Mouse (Mus musculus) limb, embryonic 11.5 days (tissue): Measurements from ENCODE around the gene Clec18a. TPM values are rescaled to one million over a fixed set of nuclear protein-coding genes. Genes with fewer than 3 reads are reported as not detected.

ENCODE experiments used
- ATAC-seq: fragments of 200-750 bp; cut with Nextera tagmentation; 2 replicates; pipeline ENCODE4 v1.8.0; 2017; ENCODE audit warnings: low read depth; ENCODE audit not compliant: insufficient number of reproducible peaks, low FRiP score, low TSS enrichment
- DNase-seq: peaks from one replicate; pipeline ENCODE4 v3.0.0-alpha.2; 2015; ENCODE audit warnings: low spot score
- H3K27ac ChIP-seq: fragments of 300-500 bp; sonication (generic); replicated peaks from 2 replicates; pipeline ENCODE4 v1.5.1; 2014; ENCODE audit warnings: low read depth, mild to moderate bottlenecking, low read length
- H3K27me3 ChIP-seq: fragments of 300-500 bp; sonication (generic); 2 replicates; pipeline ENCODE4 v1.6.1; 2014; ENCODE audit warnings: mild to moderate bottlenecking, low read length, mixed read lengths; ENCODE audit not compliant: control insufficient read depth, insufficient read depth
- H3K36me3 ChIP-seq: fragments of 300-500 bp; sonication (generic); 2 replicates; pipeline ENCODE4 v1.6.1; 2014; ENCODE audit warnings: mild to moderate bottlenecking, low read length, moderate library complexity, mixed read lengths; ENCODE audit not compliant: control insufficient read depth, insufficient read depth
- H3K4me1 ChIP-seq: fragments of 300-500 bp; sonication (generic); 2 replicates; pipeline ENCODE4 v1.6.1; 2014; ENCODE audit warnings: low read length, mixed read lengths; ENCODE audit not compliant: control insufficient read depth, insufficient read depth
- H3K4me2 ChIP-seq: fragments of 300-500 bp; sonication (generic); 2 replicates; pipeline ENCODE4 v1.6.1; 2014; ENCODE audit warnings: low read depth, mild to moderate bottlenecking, moderate library complexity; ENCODE audit not compliant: severe bottlenecking
- H3K4me3 ChIP-seq: fragments of 300-500 bp; sonication (generic); 2 replicates; pipeline ENCODE4 v1.5.1; 2014; ENCODE audit warnings: low read depth, low read length
- H3K9ac ChIP-seq: fragments of 300-500 bp; sonication (generic); 2 replicates; pipeline ENCODE4 v1.6.1; 2014; ENCODE audit warnings: mild to moderate bottlenecking, low read length
- H3K9me3 ChIP-seq: fragments of 300-500 bp; sonication (generic); 2 replicates; pipeline ENCODE4 v1.6.1; 2016; ENCODE audit warnings: low read length; ENCODE audit not compliant: control insufficient read depth
- WGBS: fragments of 180-500 bp; shearing (Covaris S2); extraction: QIAGEN DNeasy Blood & Tissue Kit; methylation state at CpG from one replicate; pipeline ENCODE4 v1.1.7; 2014; 5-methylcytosine and 5-hydroxymethylcytosine counted together
- polyA plus RNA-seq: library from polyadenylated mRNA; unstranded; fragments of >200 nt; fragmentation: Nextera tagmentation; extraction: Ambion mirVana; gene quantifications from 2 replicates; pipeline ENCODE4 v1.2.1, GENCODE M21; 2014

The Clec18a gene
- polyA plus RNA-seq, 1 experiment from 2014 or later, result not detected

- H3K4me3 ChIP-seq, result no peak overlapping the region
- no peaks in the 10 kb centered on the region for H3K9me3 ChIP-seq
- ATAC-seq (no peak), DNase-seq (no peak)
- H3K27ac ChIP-seq, result no peak overlapping the region
- H3K36me3 ChIP-seq, result peaks cover 40% of the 10 kb centered on the region
- 95% methylated on average over 12 of the region's 12 CpGs for WGBS
- H3K27me3 ChIP-seq, result no peaks in the 10 kb centered on the region
- no peak overlapping the region for H3K9ac ChIP-seq
- no peak overlapping the region for H3K4me2 ChIP-seq
- peaks cover 3% of the 10 kb centered on the region; the same call in 1 of the 2 replicates for H3K4me1 ChIP-seq
These were observed 38.3 kb downstream of the Clec18a start for GRCm38 (mm10) chr8:111053827-111054518.

GRCm38 (mm10) chr8:111049106-111049505 lies 43.1 kb downstream of the Clec18a start:
- DNase-seq (no peak), ATAC-seq (no peak)
- H3K9me3 ChIP-seq, result no peaks in the 10 kb centered on the region
- H3K27me3 ChIP-seq, result no peaks in the 10 kb centered on the region
- no peak overlapping the region for H3K4me2 ChIP-seq
- H3K27ac ChIP-seq, result no peak overlapping the region
- peaks cover 60% of the 10 kb centered on the region for H3K36me3 ChIP-seq
- no peaks in the 10 kb centered on the region for H3K4me1 ChIP-seq
- 93% methylated on average over 7 of the region's 7 CpGs for WGBS
- H3K9ac ChIP-seq, result no peak overlapping the region
- no peak overlapping the region for H3K4me3 ChIP-seq

- peaks cover 59% of the 10 kb centered on the region for H3K36me3 ChIP-seq
- no peak overlapping the region for H3K4me3 ChIP-seq
These were observed 43.5 kb downstream of the Clec18a start for GRCm38 (mm10) chr8:111048694-111049093.

GRCm38 (mm10) chr8:111044003-111044734 lies 48.1 kb downstream of the Clec18a start:
- Histone ChIP-seq H3K4me3 (no peak overlapping the region), H3K36me3 (peaks cover 63% of the 10 kb centered on the region), H3K4me2 (no peak overlapping the region), H3K4me1 (no peaks in the 10 kb centered on the region), H3K9me3 (no peaks in the 10 kb centered on the region), H3K27ac (no peak overlapping the region), H3K27me3 (no peaks in the 10 kb centered on the region), H3K9ac (no peak overlapping the region)
- WGBS, result 56% methylated on average over 2 of the region's 2 CpGs
- DNase-seq, result no peak
- ATAC-seq, result no peak

More at GRCm38 (mm10) chr8:111048694-111049093, 43.5 kb downstream of the Clec18a start:
- no peak for DNase-seq
- Histone ChIP-seq H3K4me2 (no peak overlapping the region), H3K4me1 (no peaks in the 10 kb centered on the region), H3K27ac (no peak overlapping the region), H3K9me3 (no peaks in the 10 kb centered on the region), H3K9ac (no peak overlapping the region), H3K27me3 (no peaks in the 10 kb centered on the region)
- no peak for ATAC-seq
- WGBS, result 90% methylated on average over 2 of the region's 2 CpGs

GRCm38 (mm10) chr8:111042546-111042945 lies 49.7 kb downstream of the Clec18a start:
- no peak overlapping the region for H3K4me2 ChIP-seq
- no peak overlapping the region for H3K27ac ChIP-seq
- H3K9ac ChIP-seq, result no peak overlapping the region
- H3K36me3 ChIP-seq, result peaks cover 55% of the 10 kb centered on the region
- no peak for ATAC-seq
- no peaks in the 10 kb centered on the region for H3K4me1 ChIP-seq
- H3K27me3 ChIP-seq, result no peaks in the 10 kb centered on the region
- no peak for DNase-seq
- 95% methylated on average over 19 of the region's 19 CpGs for WGBS
- H3K4me3 ChIP-seq, result no peak overlapping the region
- no peaks in the 10 kb centered on the region for H3K9me3 ChIP-seq

GRCm38 (mm10) chr8:111036591-111036990 lies 55.6 kb downstream of the Clec18a start:
- peaks cover 22% of the 10 kb centered on the region; the same call in 1 of the 2 replicates for H3K36me3 ChIP-seq
- no peak overlapping the region for H3K27ac ChIP-seq
- WGBS, result 93% methylated on average over 15 of the region's 15 CpGs
- no peak overlapping the region for H3K4me3 ChIP-seq
- H3K4me1 ChIP-seq, result peaks cover 8% of the 10 kb centered on the region
- H3K9me3 ChIP-seq, result no peaks in the 10 kb centered on the region
- no peak for DNase-seq
- no peak overlapping the region for H3K4me2 ChIP-seq
- no peak overlapping the region for H3K9ac ChIP-seq
- no peak for ATAC-seq
- H3K27me3 ChIP-seq, result no peaks in the 10 kb centered on the region

GRCm38 (mm10) chr8:111034276-111034675 lies 58.0 kb downstream of the Clec18a start:
- peaks cover 8% of the 10 kb centered on the region for H3K4me1 ChIP-seq
- H3K4me3 ChIP-seq, result peak overlapping the region; percentile 67
- H3K9ac ChIP-seq, result peak overlapping the region; percentile 75
- ATAC-seq, result 0 out of 2 replicates have a peak, but pooled peaks have one; percentile 15
- H3K27ac ChIP-seq, result peak overlapping the region; percentile 68
- H3K9me3 ChIP-seq, result no peaks in the 10 kb centered on the region
- no peaks in the 10 kb centered on the region for H3K27me3 ChIP-seq
- peak; percentile 61 for DNase-seq
- H3K4me2 ChIP-seq, result peak overlapping the region; percentile 68
- peaks cover 11% of the 10 kb centered on the region; the same call in 1 of the 2 replicates for H3K36me3 ChIP-seq
- WGBS, result 17% methylated on average over 12 of the region's 12 CpGs

- DNase-seq (peak; percentile 97), ATAC-seq (peak; percentile 97)
- 5% methylated on average over 37 of the region's 37 CpGs for WGBS
- Histone ChIP-seq H3K36me3 (peaks cover 11% of the 10 kb centered on the region; the same call in 1 of the 2 replicates), H3K4me2 (peak overlapping the region; percentile 68), H3K9me3 (no peaks in the 10 kb centered on the region), H3K27me3 (no peaks in the 10 kb centered on the region), H3K4me1 (peaks cover 8% of the 10 kb centered on the region), H3K4me3 (peak overlapping the region; percentile 67), H3K9ac (peak overlapping the region; percentile 75), H3K27ac (peak overlapping the region; percentile 68)
These were observed 58.6 kb downstream of the Clec18a start for GRCm38 (mm10) chr8:111033482-111034215.
